Mouse (Mus musculus) embryonic fibroblast, embryonic 13.5 days (primary cell): ENCODE results near the gene Rem2.

Source experiments
- CTCF ChIP-seq: IDR thresholded peaks from 2 replicates; pipeline ENCODE4 v1.5.1; 2011; ENCODE audit warnings: mild to moderate bottlenecking, control low read depth, low read length, moderate library complexity, borderline replicate concordance; ENCODE audit not compliant: insufficient read depth
- POLR2A ChIP-seq: IDR thresholded peaks from 2 replicates; pipeline ENCODE4 v1.6.1; 2011; ENCODE audit warnings: low read depth, mild to moderate bottlenecking, control low read depth, low read length, moderate library complexity

DNA sequence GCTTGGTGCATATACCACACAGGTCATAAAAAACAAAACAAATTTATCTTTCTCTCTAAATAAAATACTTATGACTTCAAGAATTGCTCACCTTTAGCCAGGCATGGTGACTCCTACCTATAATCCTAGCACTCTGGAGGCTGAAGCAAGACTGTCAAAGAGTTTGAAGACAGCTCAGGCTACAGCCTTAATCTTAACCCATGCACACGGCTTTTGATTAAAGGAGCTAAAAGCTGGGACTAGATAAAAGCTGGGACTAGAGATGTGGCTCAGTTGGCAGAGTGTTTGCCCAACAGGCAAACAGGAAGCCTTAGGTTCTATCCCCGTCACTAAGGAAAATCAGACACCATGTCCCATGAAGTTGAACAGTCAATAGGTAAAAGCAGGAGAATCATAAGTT is 27.2 kb downstream of the Rem2 start:
- TF ChIP-seq POLR2A (no peak), CTCF (no peak)
